Mouse (Mus musculus) layer of hippocampus, adult 8-10 months (tissue): ENCODE results near the gene 1700011L22Rik. TPM values are rescaled to one million over a fixed set of nuclear protein-coding genes. Genes with fewer than 3 reads are reported as not detected.

Experiments
- DNase-seq, 2 experiments: peaks; one replicate each; pipeline ENCODE4 v3.0.0; 2022; ENCODE audit warnings: low spot score in 2 of 2
- total RNA-seq, 4 experiments: library from RNA; stranded (reverse); gene quantifications; 2 replicates each; pipeline ENCODE4 v1.2.4; 2022

The 1700011L22Rik gene
- total RNA-seq, 4 experiments from 2014 or later, result not detected

GRCm38 (mm10) chr8:79239996-79240395 lies 8.4 kb downstream of the 1700011L22Rik start:
- DNase-seq, result no peak

- DNase-seq, result no peak
These were observed 9.1 kb downstream of the 1700011L22Rik start for GRCm38 (mm10) chr8:79239320-79239719.

- no peak for DNase-seq
These were observed 19.0 kb downstream of the 1700011L22Rik start for GRCm38 (mm10) chr8:79229266-79229888.

- DNase-seq, result no peak
These were observed 20.5 kb downstream of the 1700011L22Rik start for GRCm38 (mm10) chr8:79227916-79228315.

- no peak for DNase-seq
These were observed 21.2 kb downstream of the 1700011L22Rik start for GRCm38 (mm10) chr8:79227194-79227593.

- DNase-seq, result no peak
These were observed 22.3 kb downstream of the 1700011L22Rik start for GRCm38 (mm10) chr8:79226046-79226445.

GRCm38 (mm10) chr8:79225586-79225985 lies 22.8 kb downstream of the 1700011L22Rik start:
- DNase-seq, result no peak

GRCm38 (mm10) chr8:79224363-79224762 lies 24.0 kb downstream of the 1700011L22Rik start:
- no peak for DNase-seq

GRCm38 (mm10) chr8:79222752-79223141 lies 25.6 kb downstream of the 1700011L22Rik start:
- no peak for DNase-seq

- DNase-seq, result no peak
These were observed 26.1 kb downstream of the 1700011L22Rik start for GRCm38 (mm10) chr8:79222106-79222751.

- no peak for DNase-seq
These were observed 36.7 kb downstream of the 1700011L22Rik start for GRCm38 (mm10) chr8:79211630-79212029.

GRCm38 (mm10) chr8:79209641-79210358 lies 38.6 kb downstream of the 1700011L22Rik start:
- no peak for DNase-seq

GRCm38 (mm10) chr8:79208691-79209640 lies 39.4 kb downstream of the 1700011L22Rik start:
- no peak for DNase-seq

GRCm38 (mm10) chr8:79208181-79208580 lies 40.2 kb downstream of the 1700011L22Rik start:
- DNase-seq, result no peak

GRCm38 (mm10) chr8:79206895-79207294 lies 41.5 kb downstream of the 1700011L22Rik start:
- no peak for DNase-seq

GRCm38 (mm10) chr8:79201446-79202147 lies 46.8 kb downstream of the 1700011L22Rik start:
- DNase-seq, result no peak

GRCm38 (mm10) chr8:79198675-79199074 lies 49.7 kb downstream of the 1700011L22Rik start:
- no peak for DNase-seq

GRCm38 (mm10) chr8:79196481-79196880 lies 51.9 kb downstream of the 1700011L22Rik start:
- no peak for DNase-seq

- no peak for DNase-seq
These were observed 58.3 kb downstream of the 1700011L22Rik start for GRCm38 (mm10) chr8:79190071-79190470.

- no peak for DNase-seq
These were observed 62.9 kb downstream of the 1700011L22Rik start for GRCm38 (mm10) chr8:79185488-79185887.

GRCm38 (mm10) chr8:79179678-79180077 lies 68.7 kb downstream of the 1700011L22Rik start:
- DNase-seq, result peak in 1 of 2 experiments; percentile 43
